Mouse (Mus musculus) spleen, adult 2 months (tissue): Measurements from ENCODE around the gene Gm2696. TPM values are rescaled to one million over a fixed set of nuclear protein-coding genes. Genes with fewer than 3 reads are reported as not detected.
"Not testable (repeated sequence)": the region's sequence is repeated elsewhere in the genome, so short reads cannot be mapped to it uniquely, and the experiment has no call there.

Source experiments
- DNase-seq, 2 experiments: peaks; one replicate each; pipeline versions ENCODE4 v3.0.0 to v3.0.0-alpha.2; 2012 to 2021; ENCODE audit warnings: low spot score in 2 of 2, low read depth in 1 of 2
- H3K27ac ChIP-seq: fragments of 200-500 bp; 2 replicates; pipeline ENCODE4 v1.5.1; 2012; ENCODE audit warnings: low read length, inconsistent platforms; ENCODE audit not compliant: insufficient read depth
- H3K27me3 ChIP-seq: fragments of 200-500 bp; 2 replicates; pipeline ENCODE4 v1.6.1; 2012; ENCODE audit warnings: mild to moderate bottlenecking, moderate library complexity, low read length, inconsistent platforms; ENCODE audit not compliant: control insufficient read depth, insufficient read depth
- H3K36me3 ChIP-seq: fragments of 200-500 bp; 2 replicates; pipeline ENCODE4 v1.6.1; 2012; ENCODE audit warnings: mild to moderate bottlenecking, low read length, inconsistent platforms; ENCODE audit not compliant: control insufficient read depth, insufficient read depth
- H3K4me1 ChIP-seq: fragments of 200-500 bp; 2 replicates; pipeline ENCODE4 v1.6.1; 2011; ENCODE audit warnings: inconsistent platforms; ENCODE audit not compliant: control insufficient read depth, insufficient read depth, insufficient read length
- H3K4me3 ChIP-seq: fragments of 200-500 bp; 2 replicates; pipeline ENCODE4 v1.5.1; 2011; ENCODE audit warnings: mild to moderate bottlenecking, inconsistent platforms; ENCODE audit not compliant: insufficient read depth, insufficient read length; ENCODE audit errors: extremely low read depth
- CTCF ChIP-seq: fragments of 200-500 bp; IDR thresholded peaks from 2 replicates; pipeline ENCODE4 v1.5.1; 2011; ENCODE audit warnings: mild to moderate bottlenecking, inconsistent platforms; ENCODE audit not compliant: insufficient read depth, insufficient read length, insufficient replicate concordance; ENCODE audit errors: extremely low read depth
- POLR2A ChIP-seq: fragments of 200-500 bp; IDR thresholded peaks from 2 replicates; pipeline ENCODE4 v1.6.1; 2011; ENCODE audit warnings: low read depth, low read length, inconsistent platforms
- WGBS: fragments of 180-500 bp; shearing (Covaris S2); methylation state at CpG from one replicate; pipeline ENCODE4 v1.1.7; 2018; 5-methylcytosine and 5-hydroxymethylcytosine counted together
- polyA plus RNA-seq: library from polyadenylated mRNA; depleted of rRNA; stranded (reverse); fragments of >200 nt; gene quantifications from 2 replicates; pipeline ENCODE4 v1.2.3, GENCODE M21; 2012; rRNA removed

Gene Gm2696
- polyA plus RNA-seq: not detected in 2 replicates

DNA sequence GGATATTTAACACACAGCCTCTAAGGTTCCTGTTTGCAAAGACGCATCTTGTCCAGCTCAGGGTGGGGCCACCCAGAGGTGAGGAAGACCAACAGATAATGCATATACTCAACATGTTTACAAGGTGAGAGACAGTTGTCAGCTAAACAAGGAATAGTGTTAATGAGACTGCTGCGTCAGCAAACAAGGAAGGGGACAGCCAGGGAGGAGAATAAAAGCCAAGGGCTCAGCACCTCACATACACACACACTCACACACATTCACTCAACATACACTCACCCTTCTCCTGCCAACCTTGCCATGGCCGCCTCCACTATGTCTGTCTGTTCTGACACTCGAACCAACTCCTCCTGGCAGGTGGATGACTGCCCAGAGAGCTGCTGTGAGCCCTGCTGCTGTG lies at the start of gene Gm2696:
Gm2696 (plus strand) TSS at position 301 of the 400 bp plus-strand sequence.
- no peak for DNase-seq
- Histone ChIP-seq H3K27ac (no peak within 1 kb of the TSS), H3K4me1 (no peaks in the 10 kb centered on the region), H3K27me3 (no peaks in the 10 kb centered on the region), H3K36me3 (no peaks in the 10 kb centered on the region), H3K4me3 (no peak within 1 kb of the TSS)
- TF ChIP-seq POLR2A: no peak
- TF ChIP-seq CTCF: no peak
- WGBS: 51% methylated on average over 4 of the region's 4 CpGs

GRCm38 (mm10) chr10:77769727-77770126 lies 44.8 kb upstream of the Gm2696 start:
- Histone ChIP-seq H3K27ac (no peak overlapping the region), H3K36me3 (no peaks in the 10 kb centered on the region), H3K27me3 (no peaks in the 10 kb centered on the region), H3K4me3 (no peak overlapping the region), H3K4me1 (no peaks in the 10 kb centered on the region)
- TF ChIP-seq POLR2A (no peak), CTCF (no peak)
- no peak for DNase-seq
- 83% methylated on average over 1 of the region's 1 CpGs for WGBS

- not testable (repeated sequence) for DNase-seq, H3K36me3 ChIP-seq, H3K27ac ChIP-seq, H3K4me1 ChIP-seq, H3K4me3 ChIP-seq, H3K27me3 ChIP-seq
- WGBS: 80% methylated on average over 1 of the region's 1 CpGs
Measured at GRCm38 (mm10) chr10:77771225-77771624, 43.3 kb upstream of the Gm2696 start, which contains the start of gene Gm3238. TSS of gene Gm3238 (minus strand) at chr10:77771325.

GRCm38 (mm10) chr10:77772142-77772541 lies 42.3 kb upstream of the Gm2696 start:
- H3K27me3 ChIP-seq, DNase-seq, H3K4me1 ChIP-seq, H3K27ac ChIP-seq, H3K36me3 ChIP-seq, H3K4me3 ChIP-seq: not testable (repeated sequence)
- 63% methylated on average over 3 of the region's 3 CpGs for WGBS

DNA sequence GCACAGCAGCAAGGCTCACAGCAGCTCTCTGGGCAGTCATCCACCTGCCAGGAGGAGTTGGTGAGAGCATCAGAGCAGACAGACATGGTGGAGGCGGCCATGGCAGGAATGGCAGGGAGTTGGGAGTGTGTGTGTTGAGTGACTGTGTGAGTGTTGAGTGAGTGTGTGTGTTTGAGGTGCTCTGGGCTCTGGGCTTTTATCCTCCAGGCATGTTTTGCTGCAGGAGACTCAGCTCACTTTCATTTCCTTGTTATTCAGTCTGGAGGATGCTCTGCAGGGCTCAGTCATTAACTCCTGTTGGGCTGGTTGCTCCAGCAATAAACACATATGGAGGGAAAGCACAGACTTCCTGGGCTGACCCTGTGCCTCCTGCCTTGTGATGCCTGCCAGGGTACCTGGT lies 37.6 kb upstream of the Gm2696 start, which contains the start of gene Gm7138:
Gm7138 (minus strand) TSS at position 101 of the 400 bp plus-strand sequence.
- not testable (repeated sequence) for H3K27me3 ChIP-seq, H3K4me3 ChIP-seq, H3K27ac ChIP-seq, H3K4me1 ChIP-seq, H3K36me3 ChIP-seq, DNase-seq
- 63% methylated on average over 1 of the region's 1 CpGs for WGBS

DNA sequence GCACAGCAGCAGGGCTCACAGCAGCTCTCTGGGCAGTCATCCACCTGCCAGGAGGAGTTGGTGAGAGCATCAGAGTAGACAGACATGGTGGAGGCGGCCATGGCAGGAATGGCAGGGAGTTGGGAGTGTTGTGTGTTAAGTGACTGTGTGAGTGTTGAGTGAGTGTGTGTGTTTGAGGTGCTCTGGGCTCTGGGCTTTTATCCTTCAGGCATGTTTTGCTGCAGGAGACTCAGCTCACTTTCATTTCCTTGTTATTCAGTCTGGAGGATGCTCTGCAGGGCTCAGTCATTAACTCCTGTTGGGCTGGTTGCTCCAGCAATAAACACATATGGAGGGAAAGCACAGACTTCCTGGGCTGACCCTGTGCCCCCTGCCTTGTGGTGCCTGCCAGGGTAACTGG lies 32.0 kb upstream of the Gm2696 start, which contains the start of gene Gm3250:
Gm3250 (minus strand) TSS at position 101 of the 400 bp plus-strand sequence.
- not testable (repeated sequence) for H3K4me1 ChIP-seq, H3K4me3 ChIP-seq, H3K27ac ChIP-seq, DNase-seq, H3K36me3 ChIP-seq, H3K27me3 ChIP-seq
- 40% methylated on average over 1 of the region's 1 CpGs for WGBS

- H3K4me3 ChIP-seq, H3K27me3 ChIP-seq, H3K36me3 ChIP-seq, H3K4me1 ChIP-seq, DNase-seq, H3K27ac ChIP-seq: not testable (repeated sequence)
- whole genome bisulfite sequencing: 96% methylated on average over 2 of the region's 3 CpGs
Measured at GRCm38 (mm10) chr10:77783396-77783795, 31.1 kb upstream of the Gm2696 start.

DNA sequence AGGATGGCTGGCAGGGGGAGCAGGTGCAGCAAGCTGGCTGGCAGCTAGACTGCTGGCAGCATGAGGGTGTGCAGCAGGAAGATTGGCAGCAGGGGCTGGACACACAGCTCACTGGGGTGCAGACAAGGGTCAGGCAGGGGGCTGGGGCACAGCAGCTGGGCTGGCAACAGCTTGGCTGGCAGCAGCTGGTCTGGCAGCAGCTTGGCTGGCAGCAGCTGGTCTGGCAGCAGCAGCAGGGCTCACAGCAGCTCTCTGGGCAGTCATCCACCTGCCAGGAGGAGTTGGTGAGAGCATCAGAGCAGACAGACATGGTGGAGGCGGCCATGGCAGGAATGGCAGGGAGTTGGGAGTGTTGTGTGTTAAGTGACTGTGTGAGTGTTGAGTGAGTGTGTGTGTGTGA lies 26.6 kb upstream of the Gm2696 start, which contains the start of gene Gm7137:
Gm7137 (minus strand) TSS at position 325 of the 400 bp plus-strand sequence.
- H3K27ac ChIP-seq, H3K27me3 ChIP-seq, H3K4me3 ChIP-seq, DNase-seq, H3K36me3 ChIP-seq, H3K4me1 ChIP-seq: not testable (repeated sequence)
- WGBS: 78% methylated on average over 1 of the region's 1 CpGs
